Mouse (Mus musculus): ENCODE measurements at regions not wholly inside any gene's neighbourhood (a gene's known extent, or its start where the extent isn't known, plus 50 kb on each side); places are given as distances from the start of the nearest gene placed in this dataset. TPM values are rescaled to one million over a fixed set of nuclear protein-coding genes. Genes with fewer than 3 reads are reported as not detected.
"Not testable (repeated sequence)": the region's sequence is repeated elsewhere in the genome, so short reads cannot be mapped to it uniquely, and the experiment has no call there.

- Histone ChIP-seq H3K9ac (no peak overlapping the region), H3K4me3 (replicated peaks) (no peak overlapping the region), H3K4me2 (no peak overlapping the region), H3K27me3 (peaks cover 2% of the 10 kb centered on the region), H3K36me3 (no peaks in the 10 kb centered on the region), H3K4me1 (no peaks in the 10 kb centered on the region), H3K9me3 (replicated peaks) (no peaks in the 10 kb centered on the region), H3K27ac (no peak overlapping the region)
- no peak for ATAC-seq (replicated peaks; ENCODE audit: low FRiP score)
- 60% methylated on average over 5 of the region's 5 CpGs for WGBS
Measured at GRCm38 (mm10) chrX:93070290-93070611, 216.0 kb upstream of the Arx start.

GRCm38 (mm10) chrX:93088976-93089375 is 197.3 kb upstream of the Arx start:
- no peak overlapping the region for H3K9ac ChIP-seq
- H3K27me3 ChIP-seq: no peaks in the 10 kb centered on the region
- 36% methylated on average over 3 of the region's 3 CpGs for WGBS
- no peak overlapping the region for H3K27ac ChIP-seq
- H3K4me3 ChIP-seq (replicated peaks): no peak overlapping the region
- H3K4me2 ChIP-seq: no peak overlapping the region
- no peaks in the 10 kb centered on the region for H3K4me1 ChIP-seq
- H3K36me3 ChIP-seq: no peaks in the 10 kb centered on the region
- no peaks in the 10 kb centered on the region for H3K9me3 ChIP-seq (replicated peaks)
- 0 out of 2 replicates have a peak, but pooled peaks have one; percentile 29 for ATAC-seq (replicated peaks; ENCODE audit: low FRiP score)

- 58% methylated on average over 2 of the region's 2 CpGs for WGBS
- Histone ChIP-seq H3K27me3 (no peaks in the 10 kb centered on the region; the same call in 1 of the 2 replicates), H3K9me3 (replicated peaks) (no peaks in the 10 kb centered on the region), H3K4me1 (no peaks in the 10 kb centered on the region), H3K36me3 (no peaks in the 10 kb centered on the region), H3K4me3 (replicated peaks) (no peak overlapping the region), H3K27ac (no peak overlapping the region), H3K9ac (no peak overlapping the region), H3K4me2 (no peak overlapping the region)
- ATAC-seq (replicated peaks; ENCODE audit: low FRiP score): no peak
Measured at GRCm38 (mm10) chrX:93097551-93097950, 188.7 kb upstream of the Arx start.

- no peaks in the 10 kb centered on the region for H3K4me1 ChIP-seq
- no peaks in the 10 kb centered on the region for H3K36me3 ChIP-seq
- 70% methylated on average over 4 of the region's 4 CpGs for WGBS
- ATAC-seq (replicated peaks; ENCODE audit: low FRiP score): no peak
- H3K4me3 ChIP-seq (replicated peaks): no peak overlapping the region
- no peak overlapping the region for H3K27ac ChIP-seq
- H3K27me3 ChIP-seq: no peaks in the 10 kb centered on the region
- H3K9ac ChIP-seq: no peak overlapping the region
- no peaks in the 10 kb centered on the region for H3K9me3 ChIP-seq (replicated peaks)
- no peak overlapping the region for H3K4me2 ChIP-seq
Measured at GRCm38 (mm10) chrX:93107930-93108567, 178.2 kb upstream of the Arx start.

- not testable (repeated sequence) for H3K36me3 ChIP-seq; H3K4me3 ChIP-seq (replicated peaks); H3K9me3 ChIP-seq (replicated peaks); ATAC-seq (replicated peaks; ENCODE audit: low FRiP score); H3K27ac ChIP-seq; H3K4me2 ChIP-seq; H3K27me3 ChIP-seq; H3K9ac ChIP-seq; H3K4me1 ChIP-seq
Measured at GRCm38 (mm10) chrX:93154367-93154766, 131.9 kb upstream of the Arx start.

GRCm38 (mm10) chrX:93159105-93159504 is 127.1 kb upstream of the Arx start:
- ATAC-seq (replicated peaks; ENCODE audit: low FRiP score): no peak
- no peak overlapping the region for H3K4me2 ChIP-seq
- peaks cover 3% of the 10 kb centered on the region; the same call in 1 of the 2 replicates for H3K27me3 ChIP-seq
- H3K9ac ChIP-seq: no peak overlapping the region
- H3K4me1 ChIP-seq: no peaks in the 10 kb centered on the region
- no peaks in the 10 kb centered on the region for H3K9me3 ChIP-seq (replicated peaks)
- no peaks in the 10 kb centered on the region for H3K36me3 ChIP-seq
- no peak overlapping the region for H3K4me3 ChIP-seq (replicated peaks)
- H3K27ac ChIP-seq: no peak overlapping the region

DNA sequence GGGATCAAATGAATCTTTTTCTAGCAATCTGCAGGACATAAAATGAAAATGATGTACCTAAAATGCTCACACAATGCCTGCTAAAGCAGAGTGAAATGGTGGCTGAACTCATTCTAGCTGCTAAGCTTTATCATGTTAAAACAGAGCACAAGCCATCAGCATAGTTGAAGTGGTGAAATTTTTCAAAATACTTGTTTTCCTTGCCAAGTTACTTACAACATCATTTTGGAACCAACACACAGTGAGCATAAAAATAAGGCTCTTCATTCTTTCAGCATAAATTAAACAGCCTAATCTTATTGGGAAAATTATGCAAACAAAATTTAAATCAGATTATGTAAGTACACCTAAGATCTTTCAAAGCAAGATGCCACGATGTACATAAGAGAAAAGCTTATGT is 125.3 kb upstream of the Arx start:
- no peak for ATAC-seq (replicated peaks; ENCODE audit: low FRiP score)
- H3K4me3 ChIP-seq (replicated peaks): no peak overlapping the region

More for the DNA sequence above, 125.3 kb upstream of the Arx start:
- no peak overlapping the region for H3K4me2 ChIP-seq
- WGBS: 68% methylated on average over 1 of the region's 1 CpGs
- no peak overlapping the region for H3K27ac ChIP-seq
- no peak overlapping the region for H3K9ac ChIP-seq
- H3K27me3 ChIP-seq: peaks cover 3% of the 10 kb centered on the region; the same call in 1 of the 2 replicates
- no peaks in the 10 kb centered on the region for H3K9me3 ChIP-seq (replicated peaks)
- H3K4me1 ChIP-seq: no peaks in the 10 kb centered on the region
- H3K36me3 ChIP-seq: no peaks in the 10 kb centered on the region

Small RNA genes lying in the stretch of these regions (microRNA-seq; reads per million reads assigned to microRNA genes)
- not detected for gene Gm24973
